Mouse (Mus musculus): Measurements from ENCODE around the gene Vmn1r49.
"Not testable (repeated sequence)": the region's sequence is repeated elsewhere in the genome, so short reads cannot be mapped to it uniquely, and the experiment has no call there.

DNA sequence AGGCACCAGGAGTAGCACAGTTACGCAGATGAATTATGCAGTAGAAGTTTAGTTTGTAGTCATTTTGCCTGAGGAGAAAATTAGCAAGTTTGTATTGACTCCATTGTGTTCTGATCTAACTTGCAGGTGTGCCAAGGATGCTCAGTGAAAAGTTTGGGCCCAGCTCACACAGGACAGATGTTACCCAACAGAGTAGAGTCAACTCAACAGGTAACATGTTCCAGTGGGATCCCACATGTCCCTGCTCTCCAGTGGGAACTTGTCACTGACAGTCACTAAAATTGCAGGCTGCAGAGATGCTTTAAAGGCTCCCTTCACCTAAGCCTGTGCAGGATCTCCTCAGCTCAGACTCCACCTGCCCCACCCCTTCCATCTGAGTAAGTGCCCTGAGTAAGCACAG, 44.0 kb upstream of the Vmn1r49 start, which contains the start of gene Vmn1r51:
- not testable (repeated sequence) for TF ChIP-seq EP300 (optimal IDR thresholded peaks at IDR 0.05); CTCF (IDR thresholded peaks at IDR 0.05; ENCODE audit: low read depth)
